Mouse (Mus musculus): ENCODE measurements at regions not wholly inside any gene's neighbourhood (a gene's known extent, or its start where the extent isn't known, plus 50 kb on each side); places are given as distances from the start of the nearest gene placed in this dataset.

- no peak overlapping the region for H3K27ac ChIP-seq (replicated peaks)
- 56% methylated on average over 8 of the region's 8 CpGs for WGBS (ENCODE audit: insufficient replicate concordance)
- no peak overlapping the region for H3K9ac ChIP-seq
- no peak for ATAC-seq (ENCODE audit: insufficient read depth)
- no peaks in the 10 kb centered on the region for H3K9me3 ChIP-seq (replicated peaks)
- H3K4me3 ChIP-seq (replicated peaks) = no peak overlapping the region
- no peaks in the 10 kb centered on the region for H3K27me3 ChIP-seq
- H3K4me2 ChIP-seq = no peak overlapping the region
- H3K36me3 ChIP-seq (replicated peaks) = no peaks in the 10 kb centered on the region
- H3K4me1 ChIP-seq (replicated peaks) = no peaks in the 10 kb centered on the region
Measured at GRCm38 (mm10) chr13:46173103-46173502, 100.4 kb upstream of the Stmnd1 start.

DNA sequence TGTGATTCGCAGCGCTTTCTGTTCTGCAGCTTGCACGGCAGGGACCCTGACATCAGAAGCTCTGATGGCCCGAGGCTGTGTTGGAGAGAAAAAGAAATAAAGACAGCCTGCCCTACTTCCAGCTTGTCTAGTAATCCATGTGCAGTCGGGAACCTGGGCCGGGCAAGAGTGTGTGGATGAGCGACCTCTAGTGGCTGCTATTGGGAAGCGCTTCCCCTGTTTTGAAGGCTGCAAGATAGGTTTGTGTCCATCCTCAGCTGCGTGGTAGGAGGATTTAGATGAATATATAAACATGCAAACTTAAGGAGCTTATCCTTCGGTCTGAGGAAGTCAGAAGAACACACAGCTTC, 111.5 kb upstream of the Stmnd1 start:
- Histone ChIP-seq H3K4me1 (replicated peaks) (no peaks in the 10 kb centered on the region), H3K9me3 (replicated peaks) (no peaks in the 10 kb centered on the region), H3K27ac (replicated peaks) (no peak overlapping the region), H3K4me2 (peak overlapping the region; percentile 26; the same call in 1 of the 2 replicates), H3K27me3 (no peaks in the 10 kb centered on the region), H3K36me3 (replicated peaks) (no peaks in the 10 kb centered on the region), H3K4me3 (replicated peaks) (no peak overlapping the region), H3K9ac (no peak overlapping the region)
- ATAC-seq (ENCODE audit: insufficient read depth) = no peak
- WGBS (ENCODE audit: insufficient replicate concordance) = 2% methylated on average over 10 of the region's 10 CpGs

- H3K9ac ChIP-seq = no peak overlapping the region
- no peaks in the 10 kb centered on the region for H3K36me3 ChIP-seq (replicated peaks)
- no peaks in the 10 kb centered on the region for H3K27me3 ChIP-seq
- H3K4me1 ChIP-seq (replicated peaks) = no peaks in the 10 kb centered on the region
- no peak overlapping the region for H3K27ac ChIP-seq (replicated peaks)
- H3K4me2 ChIP-seq = peak overlapping the region; percentile 26; the same call in 1 of the 2 replicates
- H3K9me3 ChIP-seq (replicated peaks) = no peaks in the 10 kb centered on the region
- 47% methylated on average over 13 of the region's 13 CpGs for WGBS (ENCODE audit: insufficient replicate concordance)
- no peak overlapping the region for H3K4me3 ChIP-seq (replicated peaks)
- no peak for ATAC-seq (ENCODE audit: insufficient read depth)
Measured at GRCm38 (mm10) chr13:46161261-46162024, 112.1 kb upstream of the Stmnd1 start.

GRCm38 (mm10) chr13:46159354-46159753, 114.2 kb upstream of the Stmnd1 start:
- Histone ChIP-seq H3K27me3 (no peaks in the 10 kb centered on the region), H3K4me3 (replicated peaks) (no peak overlapping the region), H3K27ac (replicated peaks) (no peak overlapping the region), H3K4me1 (replicated peaks) (no peaks in the 10 kb centered on the region), H3K9me3 (replicated peaks) (no peaks in the 10 kb centered on the region), H3K4me2 (no peak overlapping the region), H3K36me3 (replicated peaks) (no peaks in the 10 kb centered on the region), H3K9ac (no peak overlapping the region)
- 82% methylated on average over 14 of the region's 14 CpGs for WGBS (ENCODE audit: insufficient replicate concordance)
- no peak for ATAC-seq (ENCODE audit: insufficient read depth)

GRCm38 (mm10) chr13:46153282-46154260, 120.0 kb upstream of the Stmnd1 start:
- Histone ChIP-seq H3K9ac (no peak overlapping the region), H3K36me3 (replicated peaks) (no peaks in the 10 kb centered on the region), H3K4me2 (no peak overlapping the region), H3K27me3 (no peaks in the 10 kb centered on the region), H3K4me1 (replicated peaks) (no peaks in the 10 kb centered on the region), H3K4me3 (replicated peaks) (no peak overlapping the region), H3K27ac (replicated peaks) (no peak overlapping the region), H3K9me3 (replicated peaks) (no peaks in the 10 kb centered on the region)
- 78% methylated on average over 14 of the region's 14 CpGs for WGBS (ENCODE audit: insufficient replicate concordance)
- ATAC-seq (ENCODE audit: insufficient read depth) = no peak

- H3K4me3 ChIP-seq (replicated peaks) = no peak overlapping the region
- H3K9ac ChIP-seq = no peak overlapping the region
- 58% methylated on average over 3 of the region's 3 CpGs for WGBS (ENCODE audit: insufficient replicate concordance)
- no peaks in the 10 kb centered on the region for H3K9me3 ChIP-seq (replicated peaks)
- no peaks in the 10 kb centered on the region for H3K4me1 ChIP-seq (replicated peaks)
- H3K27ac ChIP-seq (replicated peaks) = no peak overlapping the region
- H3K4me2 ChIP-seq = no peak overlapping the region
- H3K27me3 ChIP-seq = no peaks in the 10 kb centered on the region
- no peaks in the 10 kb centered on the region for H3K36me3 ChIP-seq (replicated peaks)
- no peak for ATAC-seq (ENCODE audit: insufficient read depth)
Measured at GRCm38 (mm10) chr13:46140006-46140405, 133.5 kb upstream of the Stmnd1 start.

DNA sequence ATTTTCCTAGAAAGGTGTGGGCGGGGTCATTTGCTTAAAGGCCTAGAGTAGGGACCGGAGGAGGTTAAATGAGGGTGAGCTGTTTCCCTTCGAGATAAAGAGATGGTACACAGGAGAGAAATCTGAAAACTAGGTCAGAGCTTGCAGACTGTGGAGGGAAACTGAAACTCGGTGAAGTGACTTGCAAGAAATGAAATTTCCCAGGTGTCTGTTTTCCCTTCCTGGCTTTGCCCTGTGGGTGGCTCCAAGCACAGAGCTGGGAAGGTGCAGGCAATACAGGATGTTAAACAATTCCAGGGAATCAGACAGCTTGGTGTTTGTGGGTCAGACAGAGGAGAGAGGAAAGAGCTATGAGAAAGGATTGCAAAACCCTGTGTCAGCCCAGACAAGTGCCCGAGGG, 134.3 kb upstream of the Stmnd1 start:
- Histone ChIP-seq H3K27ac (replicated peaks) (no peak overlapping the region), H3K9me3 (replicated peaks) (no peaks in the 10 kb centered on the region), H3K4me3 (replicated peaks) (no peak overlapping the region), H3K27me3 (no peaks in the 10 kb centered on the region), H3K4me2 (no peak overlapping the region), H3K4me1 (replicated peaks) (no peaks in the 10 kb centered on the region), H3K36me3 (replicated peaks) (no peaks in the 10 kb centered on the region), H3K9ac (no peak overlapping the region)
- ATAC-seq (ENCODE audit: insufficient read depth) = no peak
- 40% methylated on average over 5 of the region's 5 CpGs for WGBS (ENCODE audit: insufficient replicate concordance)

DNA sequence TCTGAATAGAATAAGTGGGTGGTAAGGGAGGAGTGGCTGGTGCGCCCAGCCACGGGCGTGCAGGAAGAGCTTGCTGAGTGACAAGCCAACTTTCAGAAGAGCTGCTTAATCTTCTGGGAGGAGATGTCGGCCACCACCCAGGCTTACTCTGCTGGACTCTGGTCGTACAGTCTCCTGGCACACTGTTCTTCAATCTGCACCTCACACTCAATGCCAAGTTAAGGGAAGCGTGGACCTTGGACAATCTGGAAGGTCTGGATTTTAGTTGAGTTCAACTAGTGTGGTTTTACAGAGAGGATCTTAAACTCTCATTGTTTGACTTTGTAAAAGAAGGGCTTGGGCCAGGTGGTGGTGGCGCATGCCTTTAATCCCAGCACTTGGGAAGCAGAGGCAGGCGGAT, 138.1 kb upstream of the Stmnd1 start:
- H3K4me3 ChIP-seq (replicated peaks) = no peak overlapping the region
- no peaks in the 10 kb centered on the region for H3K9me3 ChIP-seq (replicated peaks)
- H3K27ac ChIP-seq (replicated peaks) = no peak overlapping the region
- H3K4me2 ChIP-seq = no peak overlapping the region
- 66% methylated on average over 8 of the region's 8 CpGs for WGBS (ENCODE audit: insufficient replicate concordance)
- no peak for ATAC-seq (ENCODE audit: insufficient read depth)
- no peaks in the 10 kb centered on the region for H3K36me3 ChIP-seq (replicated peaks)
- no peak overlapping the region for H3K9ac ChIP-seq
- no peaks in the 10 kb centered on the region for H3K27me3 ChIP-seq
- H3K4me1 ChIP-seq (replicated peaks) = no peaks in the 10 kb centered on the region

DNA sequence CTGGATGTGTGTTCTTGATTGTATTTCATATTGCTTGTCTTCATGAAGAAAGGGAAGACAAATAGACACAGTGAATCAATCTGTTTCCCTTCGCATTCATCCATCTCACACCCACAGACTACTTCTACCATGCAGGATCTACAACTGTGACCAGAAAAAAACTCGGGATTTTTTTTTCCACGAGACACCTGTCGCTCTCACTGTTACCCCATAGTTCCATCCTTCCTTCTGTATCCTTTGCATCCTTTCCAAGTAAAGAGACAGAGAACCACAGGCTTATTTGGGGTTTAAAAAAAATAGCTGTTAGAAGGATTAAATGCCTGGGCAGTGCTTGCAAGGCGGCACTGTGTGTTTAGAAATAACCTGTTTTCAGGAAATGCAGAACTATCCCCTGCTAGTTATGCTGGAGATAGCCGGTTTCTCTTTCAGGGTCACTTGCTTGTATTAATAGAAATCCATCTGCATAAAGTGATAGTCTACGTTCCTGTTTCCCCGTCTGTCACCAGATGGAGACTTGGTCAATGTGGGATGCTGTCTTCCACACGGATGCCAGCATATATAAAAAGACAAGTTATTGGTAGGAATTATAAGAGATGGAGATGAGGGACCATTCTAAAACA, 144.2 kb upstream of the Stmnd1 start:
- Histone ChIP-seq H3K4me1 (replicated peaks) (no peaks in the 10 kb centered on the region), H3K4me3 (replicated peaks) (no peak overlapping the region), H3K27me3 (no peaks in the 10 kb centered on the region), H3K36me3 (replicated peaks) (no peaks in the 10 kb centered on the region), H3K9me3 (replicated peaks) (no peaks in the 10 kb centered on the region), H3K9ac (no peak overlapping the region), H3K4me2 (no peak overlapping the region), H3K27ac (replicated peaks) (no peak overlapping the region)
- WGBS (ENCODE audit: insufficient replicate concordance) = 62% methylated on average over 9 of the region's 9 CpGs
- no peak for ATAC-seq (ENCODE audit: insufficient read depth)

DNA sequence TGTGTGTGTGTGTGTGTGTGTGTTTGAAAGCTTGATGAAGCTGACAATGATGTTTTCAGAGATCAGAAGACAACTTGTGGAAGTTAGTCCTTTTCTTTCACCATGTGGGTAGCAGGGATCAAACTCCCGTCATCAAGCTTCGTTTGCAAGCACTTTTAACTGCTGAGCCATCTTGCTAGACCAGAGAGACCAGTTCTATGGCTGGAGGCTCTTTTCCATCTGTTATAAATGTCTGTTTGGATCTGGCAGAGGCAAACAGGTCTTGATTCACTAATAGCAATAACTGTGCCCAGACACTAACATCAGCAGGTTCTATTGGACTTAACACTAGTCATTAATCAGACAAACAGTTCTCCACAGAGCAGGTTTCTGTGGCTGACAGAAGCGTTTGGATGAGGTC, 150.1 kb upstream of the Stmnd1 start:
- no peak for ATAC-seq (ENCODE audit: insufficient read depth)
- no peak overlapping the region for H3K4me3 ChIP-seq (replicated peaks)
- no peaks in the 10 kb centered on the region for H3K36me3 ChIP-seq (replicated peaks)
- H3K27me3 ChIP-seq = no peaks in the 10 kb centered on the region
- H3K9ac ChIP-seq = no peak overlapping the region
- no peak overlapping the region for H3K4me2 ChIP-seq
- H3K4me1 ChIP-seq (replicated peaks) = no peaks in the 10 kb centered on the region
- H3K27ac ChIP-seq (replicated peaks) = no peak overlapping the region
- WGBS (ENCODE audit: insufficient replicate concordance) = 58% methylated on average over 3 of the region's 3 CpGs
- H3K9me3 ChIP-seq (replicated peaks) = no peaks in the 10 kb centered on the region

- Histone ChIP-seq H3K9ac (no peak overlapping the region), H3K9me3 (replicated peaks) (no peaks in the 10 kb centered on the region), H3K27me3 (no peaks in the 10 kb centered on the region), H3K4me3 (replicated peaks) (no peak overlapping the region), H3K4me1 (replicated peaks) (no peaks in the 10 kb centered on the region), H3K4me2 (no peak overlapping the region), H3K36me3 (replicated peaks) (no peaks in the 10 kb centered on the region), H3K27ac (replicated peaks) (no peak overlapping the region)
- WGBS (ENCODE audit: insufficient replicate concordance) = 62% methylated on average over 4 of the region's 4 CpGs
- ATAC-seq (ENCODE audit: insufficient read depth) = no peak
Measured at GRCm38 (mm10) chr13:46116576-46116975, 151.8 kb upstream of the Atxn1 start.
